Mouse (Mus musculus) mouse embryonic stem cell (cell line): ENCODE measurements at regions not wholly inside any gene's neighbourhood (a gene's known extent, or its start where the extent isn't known, plus 50 kb on each side); places are given as distances from the start of the nearest gene placed in this dataset.
"Not testable (repeated sequence)": the region's sequence is repeated elsewhere in the genome, so short reads cannot be mapped to it uniquely, and the experiment has no call there.

Experiments used
- in situ Hi-C, 2 experiments: fragments of 300-500 bp; cut with MboI; formaldehyde crosslinking; loops; 1 replicate in 1 of 2; 3 replicates in 1 of 2; pipeline ENCODE4 v1.14.3; 2019 to 2020; ENCODE audit warnings: low sequenced_read_pairs in 2 of 2, low pct_unique_long_range_greater_than_20kb in 1 of 2, mixed read lengths in 1 of 2; ENCODE audit not compliant: unreplicated experiment in 1 of 2

DNA sequence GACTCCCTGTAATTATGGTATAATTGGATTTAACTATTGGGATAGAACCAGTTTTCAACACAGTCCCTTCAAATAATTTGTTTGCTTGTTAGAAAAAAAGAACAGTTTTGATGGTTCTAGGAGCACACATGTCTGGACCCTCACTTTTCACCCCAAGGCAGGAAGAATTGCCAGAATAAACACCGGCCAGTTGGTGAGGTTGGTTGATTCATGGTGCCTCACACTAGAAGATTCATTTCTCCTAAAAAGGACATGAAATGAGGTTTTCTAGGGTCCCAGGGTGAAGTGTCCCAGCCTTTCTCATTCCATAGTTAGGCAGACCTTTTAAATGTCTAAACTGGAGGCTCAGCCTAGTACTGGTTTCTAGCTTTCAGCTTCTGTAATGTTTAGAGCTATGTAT, 148.7 kb upstream of the Camk1g start:
- in situ Hi-C loops = no loop called here

DNA sequence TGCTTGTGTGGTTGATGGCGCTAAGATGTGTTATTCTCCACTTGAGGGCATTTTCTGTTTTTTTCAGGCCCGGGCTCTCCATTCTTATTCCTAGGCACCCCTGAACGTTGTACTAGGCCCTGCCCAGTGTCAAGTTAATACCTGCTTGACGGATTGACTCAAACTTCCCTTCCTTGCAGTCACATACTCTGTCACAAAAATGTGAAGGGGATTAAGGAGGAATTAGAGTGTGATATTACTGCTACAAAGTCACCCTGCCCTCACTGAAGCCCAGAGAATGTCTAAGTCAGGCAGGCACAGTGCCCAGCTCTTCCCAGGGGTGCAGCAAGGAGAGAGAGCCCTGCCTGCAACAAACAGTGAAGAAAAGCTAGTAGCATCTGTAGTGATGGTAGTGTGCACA, 147.9 kb upstream of the Camk1g start:
- in situ Hi-C loops = no loop called here

DNA sequence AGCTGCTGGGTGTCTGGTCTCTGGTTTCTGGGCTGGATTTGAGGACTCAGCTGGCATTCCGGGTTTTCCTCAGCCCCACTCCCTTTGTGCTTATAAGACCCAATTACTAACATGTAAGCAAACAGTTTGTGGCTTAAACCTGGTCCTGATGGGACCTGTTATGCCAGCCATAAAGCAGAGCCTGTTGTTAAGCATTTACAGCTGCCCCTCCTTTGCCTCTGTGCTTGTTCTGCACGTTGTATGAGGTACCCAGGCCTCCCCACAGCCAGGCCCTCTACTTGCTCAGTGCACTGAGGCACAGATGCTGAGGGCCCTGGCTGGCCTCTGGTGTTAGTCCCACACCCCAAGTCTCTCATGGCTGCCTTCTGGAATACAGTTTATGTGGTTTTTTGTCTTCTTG, 147.2 kb upstream of the Camk1g start:
- in situ Hi-C loops = no loop called here

DNA sequence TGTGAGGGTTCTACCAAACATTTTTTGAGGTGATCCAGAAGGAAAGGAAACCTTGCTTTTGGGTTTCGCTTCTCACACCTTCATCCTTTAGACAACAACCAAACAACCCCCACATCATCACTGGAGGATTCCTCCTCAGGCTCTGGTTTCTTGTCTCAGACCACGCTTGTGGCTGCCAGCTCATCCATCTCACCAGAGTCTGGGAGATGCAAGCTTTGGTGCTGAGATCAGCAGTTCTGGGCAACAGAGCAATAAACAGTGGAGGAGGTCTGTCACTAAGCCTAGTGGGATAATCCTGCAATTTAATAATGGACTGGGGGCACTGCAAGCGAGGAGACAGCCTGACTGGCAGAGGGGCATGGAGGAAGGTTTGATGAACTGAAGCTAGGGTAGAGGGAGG, 146.3 kb upstream of the Camk1g start:
- in situ Hi-C loops = no loop called here

DNA sequence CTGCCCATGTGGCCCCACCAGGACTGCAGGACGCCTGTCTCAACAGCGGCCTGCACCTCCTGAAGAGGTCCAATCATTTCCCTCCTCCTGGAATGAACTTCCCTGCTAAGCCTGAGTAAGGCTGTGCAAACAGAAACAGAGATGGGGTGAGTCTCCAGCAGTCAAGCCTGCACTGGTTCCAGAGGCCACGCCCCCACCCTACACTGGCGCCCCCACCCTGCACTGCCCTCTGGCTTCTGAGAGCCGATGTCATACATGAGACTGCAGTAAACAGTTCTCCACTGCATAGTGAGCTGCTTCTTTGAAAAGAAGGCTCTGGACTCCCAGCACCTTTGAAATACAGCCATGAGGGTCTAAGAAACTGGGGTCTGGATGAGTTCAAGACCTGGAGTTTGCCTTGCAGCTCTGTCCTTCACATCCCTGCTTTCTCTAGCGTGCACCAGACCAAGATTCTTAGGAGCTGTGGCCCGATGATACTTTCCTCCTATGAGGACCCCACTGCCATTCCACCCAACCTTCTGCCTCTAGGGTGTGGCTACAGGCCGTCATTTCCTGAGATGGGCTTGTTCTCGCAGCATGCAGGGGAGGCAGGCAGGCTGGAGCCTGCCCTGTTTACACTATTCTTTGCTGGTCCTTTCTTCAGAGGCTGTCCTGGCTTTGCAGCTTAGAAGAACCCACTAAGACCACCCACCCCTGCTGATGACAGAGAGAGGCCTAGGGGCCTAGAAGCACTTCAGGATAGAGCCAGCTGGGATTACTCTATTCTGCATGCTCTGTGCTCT, 144.0 kb upstream of the Camk1g start:
- in situ Hi-C loops = no loop called here

DNA sequence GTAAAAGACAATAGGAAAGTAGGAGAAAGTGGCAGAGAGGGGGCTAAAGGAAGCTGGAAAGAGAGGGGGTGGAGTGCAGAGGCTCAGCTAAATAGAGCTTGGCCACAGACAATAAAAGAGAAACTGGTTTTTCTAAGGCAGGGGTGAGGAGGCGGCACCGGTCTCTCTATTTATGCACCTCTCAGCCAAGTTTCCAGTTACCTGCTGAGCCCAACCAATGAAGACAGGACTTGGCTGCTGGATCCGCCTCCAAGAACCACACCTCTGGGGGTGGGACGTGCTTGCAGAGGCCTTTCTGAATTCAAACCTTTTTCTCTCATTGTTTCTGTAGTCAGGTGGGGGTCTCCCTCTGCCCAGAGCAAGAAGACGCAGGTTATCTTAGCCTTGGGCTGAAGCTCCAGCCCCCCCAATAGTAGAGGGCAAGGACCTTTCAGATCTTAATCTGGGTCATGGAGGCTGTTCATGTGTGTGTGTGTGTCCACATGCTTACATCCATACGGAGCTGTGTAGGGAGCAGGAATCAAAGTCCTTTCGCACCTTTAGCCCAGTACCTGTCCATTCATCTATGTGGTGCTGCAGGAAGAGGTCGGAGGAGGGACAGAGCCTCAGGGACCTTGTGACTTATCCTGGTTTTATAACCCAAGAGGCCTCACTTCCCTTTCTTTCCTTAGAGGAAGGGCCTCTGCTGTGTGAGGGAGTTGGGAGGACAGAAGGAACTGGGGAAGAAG, 140.1 kb upstream of the Camk1g start:
- in situ Hi-C loops = no loop called here

DNA sequence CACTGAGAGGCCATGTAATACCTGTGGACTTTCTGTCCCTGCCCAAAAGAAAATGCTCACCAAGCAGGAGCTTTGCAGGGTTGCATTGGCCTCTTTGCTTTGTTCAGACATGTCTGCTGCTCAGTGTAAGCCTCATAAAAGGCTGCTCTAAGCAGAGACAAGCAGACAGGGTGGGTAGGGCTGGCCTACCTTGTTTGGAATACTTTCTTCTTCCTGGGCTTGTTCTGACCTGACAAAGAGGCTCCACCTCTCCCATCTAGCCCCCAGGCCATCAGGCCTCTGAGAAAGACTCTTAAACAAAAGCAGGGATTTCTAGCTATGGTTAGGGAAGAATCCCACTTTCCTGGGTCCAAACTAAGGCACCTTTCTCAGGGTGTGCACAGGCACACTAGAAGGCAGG, 138.2 kb upstream of the Camk1g start:
- in situ Hi-C loops = loop anchor here (5.0 to 10.0 kb wide), 2 partner anchors 74 to 77 kb away; no protein-coding TSS in a partner anchor

DNA sequence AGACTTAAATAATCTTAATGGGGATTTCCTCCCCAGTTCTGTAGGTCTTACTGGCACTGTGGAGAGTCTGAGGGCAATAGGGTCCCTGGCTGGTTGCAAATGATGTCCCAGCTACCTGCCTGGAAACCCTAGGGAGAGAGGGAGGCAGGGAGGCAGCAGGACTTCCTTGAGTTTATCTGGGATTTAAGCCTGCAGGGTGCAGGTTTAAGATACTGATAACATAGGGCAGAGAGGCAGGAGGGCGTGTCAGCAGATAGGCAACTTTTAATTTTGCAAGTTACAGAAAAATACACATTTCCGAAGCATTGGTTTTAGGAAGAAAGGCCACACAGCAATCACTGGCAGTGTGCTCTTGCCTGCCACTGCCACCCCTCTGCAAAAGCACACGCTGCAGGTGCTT, 136.9 kb upstream of the Camk1g start:
- in situ Hi-C loops = loop anchor here (5.0 to 10.0 kb wide), 2 partner anchors 75 to 78 kb away; no protein-coding TSS in a partner anchor

DNA sequence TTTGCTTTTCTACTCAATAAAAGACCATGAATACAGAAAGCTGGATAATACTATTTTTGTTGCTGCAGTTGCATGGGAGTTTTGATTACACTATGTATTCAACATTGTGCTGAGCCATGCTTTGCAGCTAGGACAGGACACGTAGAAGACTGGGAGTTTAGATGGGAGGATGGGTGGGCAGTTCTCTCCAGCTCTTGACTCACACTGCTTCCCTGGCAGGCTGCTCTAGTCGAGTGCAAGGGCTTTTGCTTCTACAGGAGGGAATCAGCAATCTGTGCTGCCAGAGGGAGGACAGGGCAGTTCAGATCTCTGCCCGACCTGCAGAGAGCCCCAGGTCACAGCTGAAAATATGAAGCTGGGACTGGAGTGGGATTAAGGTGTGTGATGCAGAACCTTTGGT, 135.3 kb upstream of the Camk1g start:
- in situ Hi-C loops = loop anchor here (5.0 to 10.0 kb wide), 2 partner anchors 77 to 79 kb away; no protein-coding TSS in a partner anchor

DNA sequence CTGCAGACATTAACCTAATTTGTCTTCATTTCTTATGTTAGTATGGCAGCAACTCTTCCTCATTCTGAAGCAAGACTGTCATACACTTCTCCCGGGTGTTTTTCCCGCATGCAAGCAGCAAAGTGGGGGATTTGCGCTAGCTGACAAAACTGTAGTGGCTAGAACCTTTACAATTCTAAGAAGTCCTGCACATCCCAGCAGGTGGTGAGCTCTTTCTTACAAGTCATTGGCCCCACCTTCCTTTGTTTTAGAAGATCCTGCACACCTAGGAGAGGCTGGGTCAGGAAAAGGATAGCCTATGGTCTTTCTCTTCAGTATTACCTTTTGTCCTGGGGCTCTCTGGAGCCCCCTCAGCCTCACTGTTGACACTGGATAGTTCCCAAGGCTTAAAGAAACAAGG, 134.5 kb upstream of the Camk1g start:
- in situ Hi-C loops = loop anchor here (5.0 to 10.0 kb wide), 2 partner anchors 78 to 80 kb away; no protein-coding TSS in a partner anchor

DNA sequence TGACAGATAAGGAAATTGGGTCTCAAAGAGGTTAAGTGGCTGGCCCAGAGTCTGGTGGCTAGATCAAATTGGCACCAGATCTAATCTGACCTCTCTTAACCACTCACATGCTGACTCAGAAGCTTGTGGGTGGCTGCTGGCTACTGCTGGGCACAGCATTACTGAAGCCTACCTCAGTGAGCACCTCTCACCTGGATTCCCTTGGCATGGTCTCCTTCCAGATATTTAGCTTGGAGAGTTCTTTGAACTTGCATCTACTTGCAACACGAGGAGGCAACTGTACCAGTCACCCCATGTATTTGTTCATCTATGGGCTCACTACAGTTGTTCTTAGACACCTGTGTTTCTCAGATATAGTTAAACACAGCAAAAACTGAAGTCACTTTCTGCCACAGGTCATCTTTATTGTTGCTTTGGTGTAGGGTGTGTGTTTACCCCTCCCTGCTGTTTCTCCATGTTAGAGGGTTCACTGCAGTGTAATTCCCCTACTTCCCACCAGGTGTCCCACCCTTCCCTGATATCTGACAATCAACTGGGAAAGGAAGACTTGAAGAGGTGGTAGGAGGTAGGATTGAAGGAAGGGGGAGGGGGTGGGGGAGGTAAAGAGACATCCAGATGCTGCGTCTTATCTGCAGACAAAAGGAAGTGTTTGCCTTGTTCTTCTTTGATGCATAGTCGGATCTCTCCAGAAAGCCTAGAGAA, 133.7 kb upstream of the Camk1g start:
- in situ Hi-C loops = loop anchor here in 1 of 2 experiments (10.0 kb wide), 1 partner anchor 81 kb away; no protein-coding TSS in a partner anchor

DNA sequence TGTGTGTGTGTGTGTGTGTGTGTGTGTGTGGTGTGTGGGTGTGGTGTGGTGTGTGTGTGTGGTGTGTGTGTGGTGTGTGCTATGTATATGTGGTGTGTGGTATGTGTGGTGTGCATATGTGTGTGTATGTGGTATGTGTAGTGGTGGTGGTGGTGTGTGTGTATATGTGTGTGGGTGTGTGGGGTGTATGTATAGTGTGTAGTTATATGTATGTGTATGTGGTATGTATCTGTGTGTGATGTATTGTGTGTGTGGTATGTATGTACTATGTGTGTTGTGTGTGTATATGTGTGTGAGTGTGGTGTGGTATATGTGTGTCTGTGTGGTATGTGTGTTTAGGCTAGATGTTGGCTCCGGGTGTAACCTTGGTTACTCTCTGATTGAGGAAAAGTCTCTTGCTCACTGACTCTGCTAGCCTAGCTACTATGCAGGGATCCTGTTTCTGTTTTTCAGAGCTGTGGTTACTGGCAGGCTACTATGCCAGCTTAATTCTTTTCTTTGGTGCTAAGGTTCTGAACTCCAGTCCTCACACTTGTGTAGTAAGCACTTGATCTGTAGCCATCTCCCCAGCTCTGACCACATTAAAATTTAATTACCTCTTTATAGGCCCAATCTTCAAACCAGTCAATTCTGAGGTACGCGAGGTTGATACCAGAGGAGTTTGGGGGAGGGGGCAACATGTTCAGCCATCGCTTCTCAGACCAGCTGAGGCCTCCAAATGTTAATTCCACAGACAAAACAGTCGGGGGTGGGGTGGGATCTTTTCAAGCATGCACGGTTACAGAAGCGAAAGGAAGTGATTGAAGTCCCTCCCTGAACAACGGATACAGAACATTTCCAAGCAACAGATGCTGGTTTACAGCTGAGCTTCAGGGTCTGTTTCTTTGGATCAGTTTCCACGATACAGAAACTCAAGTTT, 126.4 kb upstream of the Camk1g start:
- in situ Hi-C loops = no loop called here

DNA sequence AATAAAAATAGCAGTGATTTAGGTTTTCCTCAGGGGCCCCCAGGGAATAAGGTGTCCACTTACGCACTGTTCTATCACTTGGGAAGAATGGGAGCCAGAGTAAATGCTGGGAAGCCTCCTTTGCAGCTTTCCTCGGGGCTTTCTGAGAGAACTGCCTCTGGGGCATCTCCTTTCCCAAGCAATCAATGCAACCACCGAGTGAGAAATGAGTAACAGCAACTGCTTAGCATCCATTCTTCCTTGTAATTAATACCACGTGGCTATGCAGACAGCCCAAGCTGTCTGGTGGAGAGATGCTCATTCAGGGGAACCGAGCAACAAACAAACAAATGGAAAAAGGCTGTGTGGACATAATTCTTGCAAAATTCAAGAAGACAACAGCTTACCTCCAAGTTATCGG, 117.9 kb upstream of the Camk1g start:
- in situ Hi-C loops = no loop called here

DNA sequence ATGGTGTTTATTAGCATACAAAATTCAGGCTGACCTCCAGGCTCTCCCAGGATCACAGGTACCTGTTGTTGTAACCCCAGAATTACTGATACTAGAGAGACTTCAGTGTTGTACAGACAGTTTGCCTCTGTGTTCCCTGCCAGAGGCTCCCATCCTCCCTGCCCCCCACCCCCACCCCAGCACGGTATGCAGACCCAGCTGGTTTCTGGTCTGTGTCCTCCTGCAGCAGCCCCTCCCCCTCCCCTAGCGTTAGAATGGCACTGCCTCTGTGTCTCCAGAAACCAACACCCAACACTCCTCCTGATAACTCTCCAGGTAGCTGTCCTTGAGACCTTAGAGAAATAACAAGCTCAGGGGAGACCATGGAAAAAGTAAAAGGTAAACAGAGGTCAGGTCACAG, 116.6 kb upstream of the Camk1g start:
- in situ Hi-C loops = not testable (repeated sequence)

DNA sequence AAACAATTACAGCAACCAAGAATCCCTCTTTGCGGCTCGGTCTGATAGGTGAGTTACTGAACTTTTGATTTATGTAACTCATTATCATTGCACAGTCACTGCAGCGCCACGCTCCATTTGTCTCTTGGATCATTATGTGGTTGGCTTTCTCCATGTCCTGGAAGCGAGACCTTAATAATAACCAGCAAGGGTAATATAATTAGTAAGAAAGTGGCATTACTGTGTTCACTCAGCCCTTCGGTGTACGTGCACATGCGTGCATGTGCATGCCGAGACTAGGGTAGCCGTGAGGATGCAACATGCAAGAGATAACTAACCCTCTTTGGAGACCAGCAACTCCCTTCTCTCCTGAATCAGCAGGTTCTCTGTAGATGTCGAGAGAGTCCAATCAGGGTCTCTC, 114.9 kb upstream of the Camk1g start:
- in situ Hi-C loops = no loop called here

DNA sequence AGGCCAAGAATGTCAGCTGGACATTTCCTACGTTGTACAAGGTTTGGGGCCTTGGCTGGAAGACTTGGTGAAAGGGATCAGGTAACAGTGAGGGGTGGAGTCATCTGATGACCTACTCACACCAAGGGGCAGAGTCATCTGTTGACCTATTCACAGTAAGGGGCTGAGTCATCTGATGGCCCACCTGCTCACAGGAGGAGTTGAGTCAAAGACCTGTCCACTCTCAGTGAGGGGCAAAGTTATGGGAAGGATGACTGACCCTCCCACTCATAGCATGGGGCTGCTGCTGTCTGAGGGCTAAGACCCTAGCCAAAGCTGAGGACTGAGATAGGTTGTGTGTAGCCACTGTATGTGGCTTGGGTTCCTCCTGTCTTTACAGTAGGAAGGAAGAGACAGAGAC, 107.2 kb upstream of the Camk1g start:
- in situ Hi-C loops = no loop called here

DNA sequence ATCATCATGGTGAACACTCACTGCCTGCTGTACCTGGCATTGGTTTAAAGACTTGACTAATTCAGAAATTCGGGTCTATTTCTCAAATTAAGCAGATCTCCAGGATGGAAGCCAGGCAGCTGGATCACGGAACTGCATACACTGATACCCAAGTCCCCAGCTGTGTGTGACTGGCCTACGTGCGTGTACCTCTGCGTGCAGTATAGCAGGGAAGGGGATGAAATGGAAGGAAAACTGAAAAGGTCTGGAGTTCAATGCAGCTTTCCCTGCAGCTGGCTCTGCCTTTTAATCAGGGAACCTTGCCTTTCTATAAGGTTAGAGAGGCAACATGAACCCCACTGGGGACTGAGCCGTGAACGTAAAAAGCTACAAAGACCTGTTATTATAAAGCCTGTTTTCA, 106.7 kb upstream of the Camk1g start:
- in situ Hi-C loops = no loop called here

DNA sequence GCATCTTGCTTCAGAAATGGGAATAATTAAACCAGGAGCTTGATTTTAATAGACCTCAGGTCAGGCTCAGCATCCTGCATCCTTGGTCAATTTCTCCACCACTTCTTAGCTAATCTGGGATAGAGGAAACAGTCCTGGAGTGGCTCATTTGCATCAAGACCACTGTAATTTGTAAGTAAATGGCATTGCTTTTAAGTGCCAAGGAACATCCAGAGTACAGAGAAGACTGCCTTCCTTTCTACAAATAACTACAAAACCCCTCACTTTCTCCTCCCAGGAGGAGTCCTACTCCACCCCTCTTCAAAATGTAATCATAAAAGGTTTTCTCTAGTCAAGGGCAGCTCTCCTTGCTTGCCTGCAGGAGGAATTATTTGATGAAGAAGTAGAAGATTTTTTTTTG, 96.2 kb upstream of the Camk1g start:
- in situ Hi-C loops = no loop called here
